Mouse (Mus musculus) lung, embryonic 14.5 days (tissue): ENCODE measurements at regions not wholly inside any gene's neighbourhood (a gene's known extent, or its start where the extent isn't known, plus 50 kb on each side); places are given as distances from the start of the nearest gene placed in this dataset.

ENCODE experiments used
- ATAC-seq: fragments of 200-750 bp; cut with Nextera tagmentation; 2 replicates; pipeline ENCODE4 v1.8.0; 2017; ENCODE audit warnings: mild to moderate bottlenecking, moderate TSS enrichment, moderate library complexity; ENCODE audit not compliant: insufficient read depth
- DNase-seq: peaks from one replicate; pipeline ENCODE4 v3.0.0-alpha.2; 2015
- H3K27ac ChIP-seq: fragments of 300-500 bp; sonication (generic); 2 replicates; pipeline ENCODE4 v1.5.1; 2014; ENCODE audit warnings: low read depth, mild to moderate bottlenecking, moderate library complexity
- H3K27me3 ChIP-seq: fragments of 300-500 bp; sonication (generic); 2 replicates; pipeline ENCODE4 v1.6.1; 2014; ENCODE audit warnings: low read length, control low read depth; ENCODE audit not compliant: insufficient read depth
- H3K36me3 ChIP-seq: fragments of 300-500 bp; sonication (generic); 2 replicates; pipeline ENCODE4 v1.6.1; 2014; ENCODE audit warnings: control low read depth; ENCODE audit not compliant: insufficient read depth
- H3K4me1 ChIP-seq: fragments of 300-500 bp; sonication (generic); 2 replicates; pipeline ENCODE4 v1.6.1; 2014; ENCODE audit warnings: antibody characterized with exemption, control low read depth; ENCODE audit not compliant: insufficient read depth
- H3K4me2 ChIP-seq: fragments of 300-500 bp; sonication (generic); 2 replicates; pipeline ENCODE4 v1.6.1; 2014; ENCODE audit warnings: mild to moderate bottlenecking
- H3K4me3 ChIP-seq: fragments of 300-500 bp; sonication (generic); 2 replicates; pipeline ENCODE4 v1.5.1; 2014; ENCODE audit warnings: low read depth, low read length
- H3K9ac ChIP-seq: fragments of 300-500 bp; sonication (generic); 2 replicates; pipeline ENCODE4 v1.6.1; 2014
- H3K9me3 ChIP-seq: fragments of 300-500 bp; sonication (generic); 2 replicates; pipeline ENCODE4 v1.6.1; 2016; ENCODE audit warnings: low read depth, low read length, control low read depth
- CTCF ChIP-seq: IDR thresholded peaks from 2 replicates; pipeline ENCODE4 v1.5.1; 2016; ENCODE audit warnings: antibody characterized with exemption, low read depth
- WGBS: fragments of 180-500 bp; shearing (Covaris S2); extraction: QIAGEN DNeasy Blood & Tissue Kit; methylation state at CpG from one replicate; pipeline ENCODE4 v1.1.7; 2014; 5-methylcytosine and 5-hydroxymethylcytosine counted together

DNA sequence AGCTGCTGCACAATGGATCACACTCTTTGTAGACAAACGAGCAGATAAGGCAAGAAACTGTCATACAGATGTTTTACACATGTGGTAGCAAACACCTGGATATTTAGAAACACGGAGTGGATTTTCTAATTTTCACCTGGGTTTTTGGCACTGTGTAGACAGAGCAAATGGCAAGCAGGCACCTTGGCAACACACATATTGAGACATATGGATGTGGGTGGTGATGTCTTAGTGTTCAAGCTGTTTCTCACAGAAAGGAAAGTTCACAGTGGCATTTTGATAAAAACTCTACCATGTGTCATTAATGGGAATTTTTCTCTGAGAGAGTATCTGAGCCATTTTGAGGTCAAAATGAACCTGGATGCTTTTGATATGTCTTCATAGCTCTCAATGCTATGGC lies 417.9 kb upstream of the Megf9 start:
- no peaks in the 10 kb centered on the region for H3K9me3 ChIP-seq
- 57% methylated on average over 2 of the region's 2 CpGs for WGBS
- no peaks in the 10 kb centered on the region for H3K36me3 ChIP-seq
- no peak for TF ChIP-seq CTCF
- H3K4me2 ChIP-seq = no peak overlapping the region
- ATAC-seq (no peak), DNase-seq (no peak)
- no peaks in the 10 kb centered on the region for H3K4me1 ChIP-seq
- H3K27ac ChIP-seq = no peak overlapping the region
- H3K4me3 ChIP-seq = no peak overlapping the region
- H3K27me3 ChIP-seq = no peaks in the 10 kb centered on the region
- no peak overlapping the region for H3K9ac ChIP-seq

DNA sequence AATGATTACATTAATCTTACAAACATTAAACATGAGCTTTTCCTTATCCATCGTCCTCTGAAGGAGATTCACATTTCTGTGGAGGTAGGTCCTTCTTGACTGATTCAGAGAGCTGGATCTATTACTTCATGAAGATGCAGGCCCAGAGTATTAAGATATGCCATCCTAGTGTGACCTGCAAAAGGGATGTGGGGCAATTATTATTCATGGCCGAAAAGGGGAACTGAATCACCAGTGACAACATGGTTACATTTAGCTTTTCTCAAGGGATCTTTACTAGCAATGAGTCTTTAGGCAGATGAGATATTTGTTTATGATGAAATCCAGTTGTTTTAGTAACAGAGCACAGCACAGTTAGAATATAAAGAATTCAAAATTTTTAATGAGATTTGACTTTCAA lies 405.4 kb upstream of the Megf9 start:
- no peaks in the 10 kb centered on the region for H3K36me3 ChIP-seq
- H3K27ac ChIP-seq = no peak overlapping the region
- H3K27me3 ChIP-seq = no peaks in the 10 kb centered on the region
- WGBS = 62% methylated on average over 2 of the region's 2 CpGs
- no peaks in the 10 kb centered on the region for H3K4me1 ChIP-seq
- ATAC-seq (no peak), DNase-seq (no peak)
- H3K9ac ChIP-seq = no peak overlapping the region
- H3K4me2 ChIP-seq = no peak overlapping the region
- H3K4me3 ChIP-seq = no peak overlapping the region
- H3K9me3 ChIP-seq = no peaks in the 10 kb centered on the region
- TF ChIP-seq CTCF = no peak

DNA sequence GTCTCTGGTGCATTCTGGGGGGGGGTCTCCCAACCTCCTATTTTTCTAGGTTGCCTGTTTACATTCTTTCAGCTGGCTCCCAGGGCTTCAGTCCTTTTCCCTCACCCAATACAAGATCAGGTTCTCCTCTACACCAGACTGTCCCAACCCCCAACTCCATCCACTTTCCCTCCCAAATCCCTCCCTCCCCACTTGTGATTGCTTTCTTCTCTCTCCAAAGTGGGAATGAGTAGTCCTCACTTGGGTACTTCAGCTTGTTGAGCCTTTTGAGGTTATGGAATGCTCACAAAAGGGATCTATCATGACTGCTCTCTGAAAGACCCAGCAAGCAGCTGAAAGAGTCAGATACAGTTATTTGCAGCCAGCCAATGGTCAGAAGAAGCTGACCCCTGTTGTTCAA lies 399.3 kb upstream of the Megf9 start:
- peak; percentile 6 for DNase-seq
- H3K9ac ChIP-seq = no peak overlapping the region
- peak; percentile 76; the same call in 1 of the 2 replicates for ATAC-seq
- H3K36me3 ChIP-seq = no peaks in the 10 kb centered on the region
- H3K4me1 ChIP-seq = no peaks in the 10 kb centered on the region
- no peak overlapping the region for H3K27ac ChIP-seq
- H3K9me3 ChIP-seq = no peaks in the 10 kb centered on the region
- H3K27me3 ChIP-seq = no peaks in the 10 kb centered on the region
- TF ChIP-seq CTCF = no peak
- H3K4me2 ChIP-seq = no peak overlapping the region
- no peak overlapping the region for H3K4me3 ChIP-seq

DNA sequence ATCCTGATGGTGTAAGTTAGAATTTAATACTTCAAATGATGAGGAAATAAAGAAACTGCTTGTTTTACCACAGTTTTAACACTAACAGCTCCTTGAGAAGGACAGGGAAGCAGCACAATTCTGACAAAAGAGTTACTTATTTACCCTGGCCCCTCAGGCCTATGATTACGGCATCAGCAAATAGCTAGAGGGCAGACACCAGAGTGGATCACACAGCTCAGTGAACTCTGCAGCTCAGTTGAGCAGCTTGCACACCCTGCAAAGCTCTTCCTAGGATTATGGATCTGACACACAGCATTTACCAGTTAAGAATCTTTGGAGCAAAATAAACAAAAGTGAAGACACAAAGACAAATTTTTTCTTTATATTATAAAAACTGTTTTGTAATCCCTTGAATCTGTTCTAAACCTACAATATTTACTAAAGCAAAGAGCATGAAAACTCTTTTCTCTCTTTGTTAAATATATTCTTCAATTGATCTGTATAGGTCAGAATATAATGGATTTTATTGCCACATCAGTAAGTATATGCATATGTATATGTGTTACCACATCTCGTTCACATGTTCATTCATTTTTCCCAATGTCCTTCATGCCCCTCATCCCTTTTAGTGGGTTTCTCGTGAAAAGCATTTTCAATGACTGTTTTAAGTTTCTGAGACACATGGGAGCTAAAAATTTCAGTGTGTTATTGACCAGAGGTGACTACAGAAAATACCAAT lies 387.3 kb upstream of the Megf9 start:
- Histone ChIP-seq H3K36me3 (no peaks in the 10 kb centered on the region), H3K4me2 (no peak overlapping the region), H3K4me3 (no peak overlapping the region), H3K27ac (no peak overlapping the region), H3K9me3 (no peaks in the 10 kb centered on the region), H3K4me1 (no peaks in the 10 kb centered on the region), H3K27me3 (no peaks in the 10 kb centered on the region), H3K9ac (no peak overlapping the region)
- ATAC-seq = no peak
- TF ChIP-seq CTCF = no peak
- DNase-seq = no peak
- WGBS = 48% methylated on average over 3 of the region's 3 CpGs

DNA sequence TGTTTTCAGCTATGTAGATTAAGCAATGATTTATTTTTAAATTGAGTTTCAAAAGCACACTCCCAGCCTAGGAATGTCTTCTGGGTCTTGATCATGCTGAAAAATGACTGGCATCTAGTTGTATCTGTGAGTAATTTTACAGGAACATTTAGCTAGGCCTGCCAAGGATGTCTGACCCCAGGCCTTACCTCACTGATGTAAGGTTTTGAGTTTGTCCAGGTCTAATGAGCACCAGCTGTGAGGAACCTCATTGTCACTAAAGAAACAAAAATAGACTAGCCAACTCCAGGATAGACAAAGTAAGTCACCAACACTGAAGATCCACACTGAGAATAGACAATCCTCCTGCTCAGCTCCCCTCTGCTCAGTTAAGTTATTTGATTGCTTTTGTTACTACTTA lies 379.8 kb upstream of the Megf9 start:
- DNase-seq (no peak), ATAC-seq (no peak)
- Histone ChIP-seq H3K27me3 (no peaks in the 10 kb centered on the region), H3K36me3 (no peaks in the 10 kb centered on the region), H3K4me3 (no peak overlapping the region), H3K27ac (no peak overlapping the region), H3K9ac (no peak overlapping the region), H3K9me3 (no peaks in the 10 kb centered on the region), H3K4me2 (no peak overlapping the region), H3K4me1 (no peaks in the 10 kb centered on the region)
- no peak for TF ChIP-seq CTCF

DNA sequence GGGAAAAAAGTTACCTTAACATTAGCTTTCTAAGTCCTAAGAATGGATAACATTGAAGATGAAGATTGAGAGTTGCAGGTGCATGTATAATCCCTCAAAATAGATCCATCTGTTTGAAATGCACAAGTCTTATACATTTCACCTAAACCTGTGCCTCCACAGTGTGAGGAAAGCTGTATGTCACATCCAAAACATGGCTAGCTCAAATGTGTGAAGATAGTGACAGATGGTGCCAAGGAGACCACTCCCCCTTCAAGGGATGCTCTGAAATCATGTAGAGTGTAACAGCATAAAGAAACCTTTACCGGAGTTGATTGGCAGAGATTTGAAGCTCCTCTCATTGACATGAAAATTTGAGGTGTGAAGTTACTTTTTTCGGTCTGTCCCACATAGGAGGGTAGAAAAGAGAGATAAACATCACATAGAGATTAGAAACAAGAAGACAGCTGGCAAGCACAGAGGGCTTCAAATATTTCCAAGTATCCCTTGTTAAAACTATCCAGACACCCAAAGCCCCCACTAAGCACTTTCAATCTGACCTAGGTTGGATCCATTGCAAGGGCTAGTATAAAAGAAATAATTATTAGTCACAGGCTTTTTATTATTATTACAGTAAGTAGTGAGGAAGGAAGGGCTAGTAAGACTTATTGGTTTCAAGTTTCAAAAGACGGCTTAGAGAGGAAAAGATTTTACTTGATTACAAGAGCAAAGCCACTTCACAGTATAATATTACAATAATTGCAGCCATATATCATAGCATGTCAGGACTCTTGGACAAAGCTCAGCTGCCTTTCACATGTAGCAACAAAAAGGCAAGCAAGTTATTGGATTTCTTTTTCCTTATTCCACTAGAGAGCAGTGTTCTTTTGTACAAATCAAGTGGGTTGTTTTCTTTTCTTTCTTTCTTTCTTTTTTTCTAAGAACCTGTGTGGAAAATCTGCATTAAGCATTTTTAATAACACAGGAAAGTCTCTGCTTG lies 372.3 kb upstream of the Megf9 start:
- 43% methylated on average over 3 of the region's 3 CpGs for WGBS
- no peaks in the 10 kb centered on the region for H3K36me3 ChIP-seq
- no peaks in the 10 kb centered on the region for H3K9me3 ChIP-seq
- DNase-seq (peak; percentile 37), ATAC-seq (no peak)
- H3K27ac ChIP-seq = no peak overlapping the region
- no peaks in the 10 kb centered on the region for H3K4me1 ChIP-seq
- no peak overlapping the region for H3K4me3 ChIP-seq
- peak; percentile 28; the same call in 1 of the 2 replicates for TF ChIP-seq CTCF
- no peak overlapping the region for H3K9ac ChIP-seq
- no peaks in the 10 kb centered on the region for H3K27me3 ChIP-seq
- no peak overlapping the region for H3K4me2 ChIP-seq
